Mouse (Mus musculus): ENCODE measurements around the gene Pik3ap1. TPM values are rescaled to one million over a fixed set of nuclear protein-coding genes. Genes with fewer than 3 reads are reported as not detected.

Pik3ap1 gene
- polyA plus RNA-seq, 1 experiment, result 0.05 TPM

DNA sequence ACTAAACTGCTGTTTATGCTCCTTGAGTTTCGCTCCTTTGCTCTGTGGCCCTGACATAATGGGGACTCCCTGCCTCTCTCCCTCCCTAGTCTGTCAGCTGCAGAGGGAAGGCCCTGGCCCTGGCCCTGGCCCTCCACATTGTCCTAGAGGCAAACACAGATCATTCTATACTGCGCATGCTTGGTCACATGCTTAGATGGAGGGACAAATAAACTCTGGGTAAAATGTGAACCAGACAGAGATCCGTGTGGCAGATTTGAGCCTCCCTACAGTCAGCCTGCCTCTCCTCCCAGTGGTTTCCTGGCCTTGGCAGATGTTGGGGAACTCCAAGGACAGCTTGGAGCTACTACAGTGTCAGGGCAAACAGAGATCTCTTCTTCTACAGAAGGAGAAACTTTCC is 81.0 kb downstream of the Pik3ap1 start:
- no peaks in the 10 kb centered on the region for H3K36me3 ChIP-seq (ENCODE audit: control insufficient read depth)
- H3K27me3 ChIP-seq (ENCODE audit: control insufficient read depth), result no peaks in the 10 kb centered on the region
- H3K4me1 ChIP-seq (ENCODE audit: control insufficient read depth), result no peaks in the 10 kb centered on the region
- no peaks in the 10 kb centered on the region for H3K9me3 ChIP-seq (ENCODE audit: control insufficient read depth, low read length)
- no peak overlapping the region for H3K4me3 ChIP-seq (replicated peaks)
- TF ChIP-seq GATA1 (IDR thresholded peaks at IDR 0.05; ENCODE audit: low read length), result no peak
- TF ChIP-seq TAL1 (IDR thresholded peaks at IDR 0.05; ENCODE audit: low read length), result no peak

DNA sequence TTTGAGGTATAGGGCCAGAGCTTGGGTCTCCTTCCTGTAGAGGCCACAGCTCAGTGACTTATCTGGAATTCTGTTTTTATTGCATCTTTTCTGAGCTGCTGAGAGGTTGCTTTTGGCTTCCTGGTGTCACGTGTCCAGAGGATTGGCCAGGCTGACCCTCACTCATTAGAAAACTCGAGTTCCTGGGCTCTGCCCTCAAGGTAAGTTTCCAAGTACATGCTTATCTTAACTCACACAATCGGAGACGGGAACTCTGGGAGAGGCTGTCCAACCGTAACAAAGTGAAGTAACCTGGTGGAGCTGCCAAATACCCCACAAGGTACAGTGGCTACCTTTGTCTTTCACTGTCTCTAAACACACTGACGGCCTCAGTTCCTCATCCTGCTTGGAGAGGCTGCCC is 81.5 kb downstream of the Pik3ap1 start:
- H3K9me3 ChIP-seq (ENCODE audit: control insufficient read depth, low read length), result no peaks in the 10 kb centered on the region
- no peaks in the 10 kb centered on the region for H3K36me3 ChIP-seq (ENCODE audit: control insufficient read depth)
- H3K4me3 ChIP-seq (replicated peaks), result no peak overlapping the region
- no peaks in the 10 kb centered on the region for H3K27me3 ChIP-seq (ENCODE audit: control insufficient read depth)
- H3K4me1 ChIP-seq (ENCODE audit: control insufficient read depth), result no peaks in the 10 kb centered on the region
- no peak for TF ChIP-seq GATA1 (IDR thresholded peaks at IDR 0.05; ENCODE audit: low read length)
- no peak for TF ChIP-seq TAL1 (IDR thresholded peaks at IDR 0.05; ENCODE audit: low read length)

DNA sequence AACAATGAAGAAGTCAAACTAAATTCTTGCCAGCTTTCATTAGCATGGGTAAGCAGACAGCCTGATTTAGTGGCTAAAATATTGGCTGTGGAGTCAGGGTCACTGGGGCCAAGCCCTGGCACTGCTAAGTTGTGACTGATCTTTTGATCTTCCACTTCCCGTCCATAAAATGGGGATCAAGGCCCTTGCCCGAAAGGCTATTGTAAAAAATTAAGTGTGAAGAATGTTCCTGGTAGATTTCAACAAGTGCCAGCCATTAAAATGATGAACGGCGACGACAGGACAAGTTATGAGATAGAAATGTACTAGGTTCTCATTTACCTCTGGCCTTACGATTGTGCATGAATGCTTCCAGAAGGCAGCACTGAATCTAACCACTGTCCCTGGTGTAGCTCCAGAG is 83.0 kb downstream of the Pik3ap1 start:
- Histone ChIP-seq H3K4me3 (replicated peaks) (no peak overlapping the region), H3K36me3 (ENCODE audit: control insufficient read depth) (no peaks in the 10 kb centered on the region), H3K27me3 (ENCODE audit: control insufficient read depth) (no peaks in the 10 kb centered on the region), H3K4me1 (ENCODE audit: control insufficient read depth) (no peaks in the 10 kb centered on the region), H3K9me3 (ENCODE audit: control insufficient read depth, low read length) (no peaks in the 10 kb centered on the region)
- TF ChIP-seq TAL1 (IDR thresholded peaks at IDR 0.05; ENCODE audit: low read length) (no peak), GATA1 (IDR thresholded peaks at IDR 0.05; ENCODE audit: low read length) (no peak)

GRCm38 (mm10) chr19:41299446-41299845 is 85.5 kb downstream of the Pik3ap1 start:
- Histone ChIP-seq H3K36me3 (ENCODE audit: control insufficient read depth) (no peaks in the 10 kb centered on the region), H3K4me1 (ENCODE audit: control insufficient read depth) (no peaks in the 10 kb centered on the region), H3K27me3 (ENCODE audit: control insufficient read depth) (no peaks in the 10 kb centered on the region), H3K9me3 (ENCODE audit: control insufficient read depth, low read length) (no peaks in the 10 kb centered on the region), H3K4me3 (replicated peaks) (no peak overlapping the region)
- TF ChIP-seq TAL1 (IDR thresholded peaks at IDR 0.05; ENCODE audit: low read length) (no peak), GATA1 (IDR thresholded peaks at IDR 0.05; ENCODE audit: low read length) (no peak)

GRCm38 (mm10) chr19:41290952-41291619 is 93.8 kb downstream of the Pik3ap1 start:
- H3K9me3 ChIP-seq (ENCODE audit: control insufficient read depth, low read length), result no peaks in the 10 kb centered on the region
- TF ChIP-seq TAL1 (IDR thresholded peaks at IDR 0.05; ENCODE audit: low read length) (no peak), GATA1 (IDR thresholded peaks at IDR 0.05; ENCODE audit: low read length) (no peak)
- H3K4me1 ChIP-seq (ENCODE audit: control insufficient read depth), result no peaks in the 10 kb centered on the region
- no peaks in the 10 kb centered on the region; the same call in 1 of the 2 replicates for H3K36me3 ChIP-seq (ENCODE audit: control insufficient read depth)
- no peak overlapping the region for H3K4me3 ChIP-seq (replicated peaks)
- H3K27me3 ChIP-seq (ENCODE audit: control insufficient read depth), result no peaks in the 10 kb centered on the region; the same call in 1 of the 2 replicates

GRCm38 (mm10) chr19:41288568-41288967 is 96.3 kb downstream of the Pik3ap1 start:
- Histone ChIP-seq H3K27me3 (ENCODE audit: control insufficient read depth) (peaks cover 3% of the 10 kb centered on the region), H3K4me1 (ENCODE audit: control insufficient read depth) (no peaks in the 10 kb centered on the region), H3K4me3 (replicated peaks) (no peak overlapping the region), H3K9me3 (ENCODE audit: control insufficient read depth, low read length) (no peaks in the 10 kb centered on the region), H3K36me3 (ENCODE audit: control insufficient read depth) (no peaks in the 10 kb centered on the region; the same call in 1 of the 2 replicates)
- TF ChIP-seq TAL1 (IDR thresholded peaks at IDR 0.05; ENCODE audit: low read length) (no peak), GATA1 (IDR thresholded peaks at IDR 0.05; ENCODE audit: low read length) (no peak)

- Histone ChIP-seq H3K9me3 (ENCODE audit: control insufficient read depth, low read length) (no peaks in the 10 kb centered on the region), H3K36me3 (ENCODE audit: control insufficient read depth) (no peaks in the 10 kb centered on the region; the same call in 1 of the 2 replicates), H3K4me3 (replicated peaks) (no peak overlapping the region), H3K27me3 (ENCODE audit: control insufficient read depth) (peaks cover 3% of the 10 kb centered on the region), H3K4me1 (ENCODE audit: control insufficient read depth) (no peaks in the 10 kb centered on the region)
- no peak for TF ChIP-seq GATA1 (IDR thresholded peaks at IDR 0.05; ENCODE audit: low read length)
Observed at GRCm38 (mm10) chr19:41287224-41287623, 97.7 kb downstream of the Pik3ap1 start.

DNA sequence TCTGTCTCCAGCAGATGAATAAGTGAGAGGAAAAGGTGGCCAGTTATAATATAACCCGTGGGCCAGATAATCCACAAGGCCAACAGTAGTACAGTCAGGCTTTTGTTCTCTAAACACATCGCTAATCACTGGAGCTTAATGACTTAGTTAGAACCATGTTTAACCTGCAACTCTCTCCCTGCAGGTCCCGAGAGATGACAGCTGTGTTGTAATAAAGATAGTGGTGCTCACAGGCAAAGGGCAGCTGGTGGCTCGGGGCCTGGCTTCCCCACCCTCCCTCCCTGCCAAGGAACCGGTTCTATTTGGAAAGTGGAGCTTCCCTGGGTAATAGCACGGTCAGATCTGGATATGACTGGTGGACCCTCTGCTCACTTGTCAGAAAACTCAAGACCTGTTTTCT is 100.4 kb downstream of the Pik3ap1 start:
- H3K27me3 ChIP-seq (ENCODE audit: control insufficient read depth), result peaks cover 3% of the 10 kb centered on the region
- H3K36me3 ChIP-seq (ENCODE audit: control insufficient read depth), result no peaks in the 10 kb centered on the region; the same call in 1 of the 2 replicates
- TF ChIP-seq TAL1 (IDR thresholded peaks at IDR 0.05; ENCODE audit: low read length) (no peak), GATA1 (IDR thresholded peaks at IDR 0.05; ENCODE audit: low read length) (no peak)
- H3K4me3 ChIP-seq (replicated peaks), result no peak overlapping the region
- no peaks in the 10 kb centered on the region for H3K4me1 ChIP-seq (ENCODE audit: control insufficient read depth)
- H3K9me3 ChIP-seq (ENCODE audit: control insufficient read depth, low read length), result no peaks in the 10 kb centered on the region

DNA sequence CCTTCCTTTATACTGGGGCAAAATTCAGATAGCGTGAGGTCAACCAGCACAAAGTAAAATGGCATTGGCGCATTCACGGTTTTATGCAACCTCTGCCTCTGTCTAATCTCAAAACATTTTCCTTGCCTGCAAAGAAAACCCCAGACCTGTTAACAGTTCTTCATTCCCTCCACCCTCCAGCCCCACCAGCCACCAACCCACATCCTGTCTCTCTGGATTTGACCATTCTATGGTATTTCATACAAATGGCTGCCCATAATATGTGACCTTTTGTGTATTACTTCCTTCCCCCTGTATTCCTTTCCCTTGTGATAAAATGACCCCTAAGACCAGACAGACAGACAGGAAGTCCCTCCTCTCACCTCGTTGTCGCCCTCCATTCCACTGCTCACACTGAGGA is 102.2 kb downstream of the Pik3ap1 start:
- H3K9me3 ChIP-seq (ENCODE audit: control insufficient read depth, low read length), result no peaks in the 10 kb centered on the region
- TF ChIP-seq TAL1 (IDR thresholded peaks at IDR 0.05; ENCODE audit: low read length) (no peak), GATA1 (IDR thresholded peaks at IDR 0.05; ENCODE audit: low read length) (no peak)
- H3K36me3 ChIP-seq (ENCODE audit: control insufficient read depth), result no peaks in the 10 kb centered on the region; the same call in 1 of the 2 replicates
- H3K4me3 ChIP-seq (replicated peaks), result no peak overlapping the region
- H3K4me1 ChIP-seq (ENCODE audit: control insufficient read depth), result no peaks in the 10 kb centered on the region
- peaks cover 3% of the 10 kb centered on the region for H3K27me3 ChIP-seq (ENCODE audit: control insufficient read depth)

DNA sequence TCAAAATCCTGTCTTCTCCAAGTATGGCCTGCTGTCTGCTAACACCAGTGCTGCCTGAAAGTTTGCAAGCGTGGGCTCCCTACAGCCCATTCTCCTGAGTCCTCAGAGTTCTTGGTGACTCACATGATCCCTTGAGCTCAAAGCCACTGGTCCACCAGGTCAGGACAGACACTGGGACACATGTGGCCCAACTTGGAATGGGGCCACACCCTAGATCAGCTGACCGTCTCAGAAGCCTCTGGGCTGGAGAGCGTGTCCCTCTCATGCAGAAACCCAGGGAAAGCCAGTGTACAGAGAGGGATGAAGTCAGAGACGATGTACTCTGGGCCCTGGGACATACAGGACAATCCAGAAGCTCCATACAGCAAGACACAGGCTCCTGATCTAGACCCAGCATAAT is 102.7 kb downstream of the Pik3ap1 start:
- TF ChIP-seq GATA1 (IDR thresholded peaks at IDR 0.05; ENCODE audit: low read length), result no peak
- no peak for TF ChIP-seq TAL1 (IDR thresholded peaks at IDR 0.05; ENCODE audit: low read length)
- no peaks in the 10 kb centered on the region; the same call in 1 of the 2 replicates for H3K36me3 ChIP-seq (ENCODE audit: control insufficient read depth)
- H3K27me3 ChIP-seq (ENCODE audit: control insufficient read depth), result peaks cover 3% of the 10 kb centered on the region

More for the DNA sequence above, 102.7 kb downstream of the Pik3ap1 start:
- no peaks in the 10 kb centered on the region for H3K4me1 ChIP-seq (ENCODE audit: control insufficient read depth)
- no peak overlapping the region for H3K4me3 ChIP-seq (replicated peaks)
- no peaks in the 10 kb centered on the region for H3K9me3 ChIP-seq (ENCODE audit: control insufficient read depth, low read length)

Data from erythroblast, embryonic 14.5 days (primary cell).